Mouse (Mus musculus) brain, embryonic 14.5 days (tissue): ENCODE data around the gene Auts2. TPM values are rescaled to one million over a fixed set of nuclear protein-coding genes. Genes with fewer than 3 reads are reported as not detected.

Source experiments
- DNase-seq: peaks from one replicate; pipeline ENCODE4 v3.0.0-alpha.2; 2011; ENCODE audit warnings: low read depth
- CTCF ChIP-seq: fragments of 200-500 bp; IDR thresholded peaks from 2 replicates; pipeline ENCODE4 v1.5.1; 2012; ENCODE audit warnings: inconsistent platforms, mild to moderate bottlenecking, moderate library complexity, borderline replicate concordance; ENCODE audit not compliant: insufficient read depth, insufficient read length; ENCODE audit errors: extremely low read depth
- POLR2A ChIP-seq: fragments of 200-500 bp; IDR thresholded peaks from 2 replicates; pipeline ENCODE4 v1.6.1; 2012; ENCODE audit warnings: mild to moderate bottlenecking, inconsistent platforms, borderline replicate concordance; ENCODE audit not compliant: poor library complexity, insufficient read depth, insufficient read length, severe bottlenecking; ENCODE audit errors: extremely low read depth
- polyA plus RNA-seq: library from polyadenylated mRNA; depleted of rRNA; stranded (reverse); fragments of >200 nt; gene quantifications from 2 replicates; pipeline ENCODE4 v1.2.3, GENCODE M21; 2012

The Auts2 gene
- polyA plus RNA-seq, 1 experiment = 122 TPM

DNA sequence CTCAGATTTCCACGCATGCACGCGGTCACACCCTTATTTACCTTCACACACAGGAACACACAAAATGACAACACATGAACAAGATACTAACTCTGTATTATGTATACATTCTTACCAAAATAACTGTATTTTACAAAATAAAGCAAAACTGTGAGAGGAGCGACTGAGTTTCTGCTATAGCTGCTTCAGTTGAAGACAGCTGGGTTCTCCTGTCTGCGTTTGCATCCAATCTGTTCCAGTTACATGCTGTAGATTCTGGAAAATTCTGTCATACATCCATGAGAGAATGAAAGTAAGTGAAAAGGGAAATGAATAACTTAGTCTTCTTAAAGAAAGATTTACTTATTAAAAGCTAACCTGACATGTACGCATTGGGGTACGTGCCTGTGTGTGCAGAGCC is 844.2 kb downstream of the Auts2 start:
- DNase-seq = peak; percentile 37
- no peak for TF ChIP-seq POLR2A
- 0 out of 2 replicates have a peak, but pooled peaks have one; percentile 0 for TF ChIP-seq CTCF

DNA sequence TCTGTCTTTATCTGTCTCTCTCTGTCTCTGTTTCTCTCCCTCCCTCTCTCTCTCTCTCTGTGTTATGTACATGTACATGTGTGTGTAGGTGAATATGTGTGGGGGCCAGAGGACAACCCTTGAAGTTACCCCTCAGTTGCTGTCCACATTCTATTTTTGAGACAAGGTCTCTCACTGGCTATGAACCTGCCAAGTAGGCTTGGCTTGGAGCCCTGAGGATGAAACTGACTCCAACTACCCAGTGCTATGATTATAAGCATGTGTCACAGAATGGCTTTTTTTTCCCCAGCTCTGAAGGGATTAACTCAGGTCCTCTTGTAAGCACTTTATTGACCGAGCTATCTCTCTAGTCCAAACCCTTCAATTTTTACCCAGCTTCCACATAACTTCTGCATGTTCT is 852.4 kb downstream of the Auts2 start:
- TF ChIP-seq CTCF (no peak), POLR2A (no peak)
- no peak for DNase-seq

DNA sequence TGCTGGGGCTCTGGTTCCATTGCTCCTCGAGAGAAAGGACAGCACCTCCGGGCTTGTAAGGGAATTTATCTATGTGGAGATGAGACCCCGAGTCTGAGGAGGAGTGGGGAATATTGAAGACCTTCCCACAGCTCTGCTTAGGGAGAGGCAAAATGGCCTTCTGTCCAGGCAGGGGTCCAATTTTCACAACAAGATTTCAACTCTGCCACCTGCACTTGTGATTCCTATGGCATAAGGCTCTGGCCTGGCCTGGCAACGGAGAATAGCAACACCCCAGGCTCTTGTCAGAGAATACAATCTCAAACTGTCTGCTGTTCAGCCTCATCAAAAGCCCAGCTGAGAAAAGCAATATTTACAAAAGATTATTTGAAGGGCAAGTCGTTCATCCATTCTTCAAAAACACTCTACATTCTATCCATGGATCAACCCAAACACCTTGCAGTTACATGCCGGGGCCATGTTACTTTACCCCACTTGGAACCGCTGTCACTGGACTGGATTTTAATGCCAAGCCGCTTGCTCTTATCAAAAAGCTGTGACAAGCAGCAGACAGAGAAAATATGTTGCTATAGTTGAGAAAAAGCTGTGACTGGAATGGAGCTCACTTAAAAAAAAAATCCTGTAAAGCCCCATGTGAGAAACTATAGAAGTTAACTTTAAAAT is 856.1 kb downstream of the Auts2 start:
- no peak for TF ChIP-seq POLR2A
- TF ChIP-seq CTCF = no peak
- DNase-seq = peak; percentile 31

DNA sequence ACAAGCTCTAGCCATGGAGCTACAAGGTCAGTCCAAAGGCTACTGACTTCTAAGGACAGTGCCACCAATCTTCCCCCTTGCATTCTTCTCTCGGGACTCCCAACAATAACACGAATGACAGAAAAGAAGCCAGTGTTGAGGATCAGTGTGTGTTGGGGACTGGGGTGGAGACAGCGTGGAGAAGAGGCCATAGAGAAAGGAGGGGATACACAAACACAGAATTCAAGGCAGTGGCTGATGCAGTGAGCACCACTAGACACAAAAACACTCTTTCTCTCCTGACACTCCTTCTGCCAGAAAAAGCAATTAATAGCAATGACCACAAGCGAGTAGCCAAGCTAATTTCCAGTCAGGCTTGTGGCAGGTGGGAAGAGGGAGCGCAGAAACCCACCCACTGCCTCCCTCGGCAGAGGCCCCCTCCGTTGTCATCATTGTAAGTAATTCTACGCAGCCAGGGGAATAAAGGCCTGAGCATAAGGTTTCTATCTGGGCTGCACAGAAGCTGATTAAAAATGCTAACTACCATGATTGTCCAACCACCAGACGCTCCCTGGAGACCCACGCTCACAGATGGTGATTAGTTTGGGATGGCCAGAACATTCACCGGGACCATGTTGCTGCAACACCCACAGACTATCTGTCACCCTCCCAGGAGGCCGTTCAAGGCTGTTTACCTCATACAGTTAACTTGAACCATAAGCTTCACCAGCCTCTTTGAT is 862.9 kb downstream of the Auts2 start:
- peak; percentile 91 for DNase-seq
- TF ChIP-seq POLR2A = no peak
- no peak for TF ChIP-seq CTCF

DNA sequence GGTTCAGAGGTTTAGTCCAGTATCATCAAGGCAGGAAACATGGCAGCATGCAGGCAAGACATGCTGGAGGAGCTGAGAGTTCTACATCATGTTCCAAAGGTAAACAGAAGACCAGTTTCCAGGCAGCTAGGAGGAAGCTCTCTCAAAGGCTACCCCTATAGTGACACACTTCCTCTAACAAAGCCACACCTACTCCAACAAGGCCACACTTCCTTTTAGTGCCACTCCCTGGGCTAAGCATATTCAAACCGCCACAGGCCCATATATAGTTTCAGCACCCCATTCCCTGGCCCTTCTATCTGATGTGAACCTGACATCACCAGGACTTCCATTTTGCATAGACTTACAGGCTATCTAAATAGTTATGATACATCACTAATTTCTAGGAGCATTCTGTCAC is 863.6 kb downstream of the Auts2 start:
- DNase-seq = no peak
- TF ChIP-seq POLR2A (no peak), CTCF (no peak)

DNA sequence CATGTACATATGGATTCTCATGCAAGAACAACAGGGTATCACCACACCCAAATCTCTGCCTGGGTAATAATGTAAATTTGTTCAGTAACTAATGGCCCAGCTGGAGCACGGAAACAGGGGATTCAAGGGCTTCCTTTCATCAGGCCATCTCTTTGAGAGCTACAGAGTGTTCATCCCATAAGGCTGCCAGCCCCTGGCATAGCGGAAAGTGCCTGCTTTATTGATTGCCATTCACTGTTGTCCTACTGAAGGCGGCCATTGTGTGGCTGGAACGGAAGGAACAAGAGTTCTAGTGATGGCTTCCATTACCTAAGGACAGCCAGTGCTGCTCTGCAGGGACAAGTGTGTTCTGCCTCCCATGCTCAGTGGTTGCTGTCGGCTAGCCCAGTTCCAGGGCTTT is 865.6 kb downstream of the Auts2 start:
- peak; percentile 76 for DNase-seq
- no peak for TF ChIP-seq POLR2A
- no peak for TF ChIP-seq CTCF

DNA sequence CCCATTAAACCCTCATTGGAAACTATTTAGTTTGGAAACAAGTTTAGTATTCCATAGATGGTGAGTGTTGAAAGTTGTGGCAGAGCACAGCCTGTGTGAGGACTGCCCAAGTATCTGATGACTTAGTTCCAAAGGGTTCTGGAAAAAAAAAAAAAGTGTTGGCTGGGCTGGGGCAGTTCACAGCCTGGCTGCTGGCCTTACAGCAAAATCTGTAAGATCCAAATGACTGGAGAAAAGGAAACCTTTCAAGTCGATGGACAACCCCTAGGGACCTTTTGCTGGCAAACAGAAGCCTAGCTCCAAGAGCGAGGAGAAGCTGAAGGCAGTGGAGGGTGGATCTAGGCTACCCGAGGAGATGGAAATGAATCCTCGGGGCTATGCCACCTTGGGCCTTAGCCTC is 869.4 kb downstream of the Auts2 start:
- DNase-seq = no peak
- TF ChIP-seq CTCF = no peak
- no peak for TF ChIP-seq POLR2A

DNA sequence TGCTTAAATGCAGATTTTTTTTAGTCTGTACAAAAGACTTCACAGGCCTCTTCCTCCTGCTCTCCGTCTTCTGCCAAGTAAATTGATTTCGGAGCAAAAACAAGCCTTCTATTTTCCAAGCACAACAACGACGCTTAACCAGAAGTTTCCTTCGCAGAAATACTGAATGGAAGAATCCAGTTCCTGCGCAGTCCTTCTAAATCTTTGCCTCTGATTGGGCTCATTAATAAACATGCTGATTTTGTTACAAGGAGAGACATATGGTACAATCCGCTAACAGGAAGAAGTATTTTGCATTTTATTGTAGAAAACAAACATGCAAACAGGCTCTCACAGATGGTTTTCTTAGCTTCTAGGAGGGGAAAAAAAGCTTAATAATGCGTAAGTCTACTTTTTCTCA is 878.1 kb downstream of the Auts2 start:
- peak; percentile 86 for DNase-seq
- no peak for TF ChIP-seq POLR2A
- TF ChIP-seq CTCF = no peak

DNA sequence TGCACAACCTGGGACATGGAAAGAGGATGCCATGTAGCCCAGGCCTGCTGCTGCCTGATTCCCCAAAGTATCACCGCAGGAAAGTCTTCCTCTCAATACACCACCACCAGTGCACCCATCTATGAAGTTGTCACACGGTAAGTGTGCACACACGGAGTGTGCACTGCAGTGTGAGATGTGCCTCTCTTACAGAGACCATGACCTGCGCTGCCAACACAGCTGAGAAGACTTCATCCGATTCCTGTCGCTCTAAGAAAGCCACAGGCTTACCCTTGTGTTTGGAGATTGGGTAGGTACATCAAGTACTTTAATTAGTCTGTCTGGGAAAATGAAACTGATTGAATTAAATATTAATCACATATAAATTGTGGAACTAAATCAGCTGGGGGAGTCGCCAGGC is 878.5 kb downstream of the Auts2 start:
- DNase-seq = no peak
- no peak for TF ChIP-seq CTCF
- no peak for TF ChIP-seq POLR2A

DNA sequence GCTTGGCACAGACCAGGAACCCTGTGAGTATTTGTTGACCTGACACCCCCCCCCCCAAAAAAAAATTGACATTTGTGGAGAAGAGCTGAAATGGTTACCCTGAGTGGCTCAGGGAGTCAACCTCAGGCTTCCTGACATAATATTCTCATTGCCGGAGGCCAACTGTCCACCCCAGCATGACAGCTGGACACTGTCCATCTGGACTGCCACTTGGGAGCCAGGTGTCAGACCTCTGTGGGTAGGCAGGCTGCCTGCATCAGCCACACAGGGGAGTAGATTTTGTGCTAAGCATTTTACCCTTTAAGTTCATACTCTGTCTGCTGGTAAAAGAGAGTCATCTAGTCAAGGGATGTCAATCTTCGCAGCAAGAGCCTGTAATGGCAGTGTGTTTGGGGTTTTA is 880.5 kb downstream of the Auts2 start:
- TF ChIP-seq POLR2A = no peak
- TF ChIP-seq CTCF = no peak

DNA sequence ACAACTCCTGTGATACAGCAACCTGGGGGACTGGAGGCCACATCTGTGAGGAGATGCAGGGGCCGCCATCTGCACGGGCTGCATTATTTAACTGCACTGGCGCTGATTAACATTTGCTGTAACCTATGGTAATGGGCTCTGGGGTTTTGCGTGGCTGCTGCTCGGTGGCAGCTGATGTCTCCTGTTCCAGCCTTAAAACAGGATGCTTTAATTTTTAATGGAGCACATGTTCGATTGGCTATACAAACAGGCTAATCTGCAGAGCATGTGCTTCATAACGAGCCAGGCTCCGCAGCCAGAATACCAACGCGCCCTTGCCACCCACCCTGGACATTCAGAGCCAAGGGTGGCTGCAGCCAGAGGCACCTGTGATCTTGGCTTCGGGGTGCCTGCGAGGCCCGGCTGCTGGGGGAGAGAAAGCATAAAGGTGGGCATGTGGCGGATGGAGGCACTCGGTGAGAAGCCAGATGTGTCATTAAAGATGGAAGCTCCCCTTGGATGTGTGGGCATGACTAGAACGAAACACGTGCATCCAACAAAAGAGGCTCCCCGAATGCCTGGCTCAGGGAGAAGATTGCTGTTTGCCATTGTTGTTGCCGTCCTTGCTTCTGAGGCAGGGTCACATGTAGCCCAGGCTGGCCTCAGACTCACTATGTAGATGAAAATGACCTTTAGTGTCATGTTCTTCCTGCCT is 884.2 kb downstream of the Auts2 start:
- peak; percentile 73 for DNase-seq
- no peak for TF ChIP-seq CTCF
- no peak for TF ChIP-seq POLR2A

More for the DNA sequence above, 880.5 kb downstream of the Auts2 start:
- no peak for DNase-seq
